Mouse (Mus musculus): Measurements from ENCODE around the gene Kcnj15. TPM values are rescaled to one million over a fixed set of nuclear protein-coding genes. Genes with fewer than 3 reads are reported as not detected.

The Kcnj15 gene
- total and polyA plus RNA-seq, 2 experiments from 2014 or later: 0.05 to 0.34 TPM

DNA sequence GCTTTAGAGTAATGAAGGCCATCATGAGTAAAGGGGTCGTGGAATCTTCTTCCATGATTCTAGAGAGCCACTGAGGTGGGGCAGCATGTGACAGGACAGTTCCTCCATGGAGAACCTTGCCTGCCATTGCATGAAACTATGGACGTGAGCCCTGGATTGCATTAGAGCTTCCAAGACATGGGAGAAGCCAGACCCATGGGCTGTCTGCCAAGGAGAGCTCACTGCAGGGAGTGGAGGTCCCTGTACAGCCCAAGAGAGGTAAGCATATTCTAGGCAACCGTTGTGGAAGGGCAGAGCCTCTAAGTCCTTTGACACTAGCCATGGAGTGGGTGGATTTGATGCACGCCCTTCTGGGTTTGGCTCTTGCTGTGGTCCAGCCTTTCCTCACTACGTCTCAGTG lies 40.5 kb upstream of the Kcnj15 start:
- ATAC-seq: no peak
- 67% methylated on average over 5 of the region's 5 CpGs for WGBS

GRCm38 (mm10) chr16:95218783-95219182 lies 38.6 kb upstream of the Kcnj15 start:
- Histone ChIP-seq H3K4me2 (ENCODE audit: low read depth, low read length) (no peak overlapping the region), H3K4me1 (ENCODE audit: insufficient read depth, low read length) (no peaks in the 10 kb centered on the region), H3K27me3 (ENCODE audit: insufficient read depth, low read length) (no peaks in the 10 kb centered on the region), H3K27ac (no peak overlapping the region), H3K9ac (replicated peaks; ENCODE audit: low read length) (no peak overlapping the region), H3K9me3 (ENCODE audit: low read length) (no peaks in the 10 kb centered on the region), H3K36me3 (ENCODE audit: insufficient read depth, low read length) (no peaks in the 10 kb centered on the region), H3K4me3 (ENCODE audit: low read length) (no peak overlapping the region)
- ATAC-seq (no peak), DNase-seq (ENCODE audit: low spot score) (no peak)
- no peak for TF ChIP-seq CTCF (IDR thresholded peaks at IDR 0.05; ENCODE audit: low read depth)
- 86% methylated on average over 5 of the region's 5 CpGs for WGBS

More for the DNA sequence above, 40.5 kb upstream of the Kcnj15 start:
- H3K9me3 ChIP-seq (ENCODE audit: low read length): no peaks in the 10 kb centered on the region
- no peak overlapping the region for H3K4me3 ChIP-seq (ENCODE audit: low read length)
- no peak overlapping the region for H3K27ac ChIP-seq
- no peak for TF ChIP-seq CTCF (IDR thresholded peaks at IDR 0.05; ENCODE audit: low read depth)
- no peaks in the 10 kb centered on the region for H3K4me1 ChIP-seq (ENCODE audit: insufficient read depth, low read length)
- no peaks in the 10 kb centered on the region for H3K36me3 ChIP-seq (ENCODE audit: insufficient read depth, low read length)
- DNase-seq (ENCODE audit: low spot score): no peak
- H3K4me2 ChIP-seq (ENCODE audit: low read depth, low read length): no peak overlapping the region
- no peak overlapping the region for H3K9ac ChIP-seq (replicated peaks; ENCODE audit: low read length)
- no peaks in the 10 kb centered on the region for H3K27me3 ChIP-seq (ENCODE audit: insufficient read depth, low read length)

DNA sequence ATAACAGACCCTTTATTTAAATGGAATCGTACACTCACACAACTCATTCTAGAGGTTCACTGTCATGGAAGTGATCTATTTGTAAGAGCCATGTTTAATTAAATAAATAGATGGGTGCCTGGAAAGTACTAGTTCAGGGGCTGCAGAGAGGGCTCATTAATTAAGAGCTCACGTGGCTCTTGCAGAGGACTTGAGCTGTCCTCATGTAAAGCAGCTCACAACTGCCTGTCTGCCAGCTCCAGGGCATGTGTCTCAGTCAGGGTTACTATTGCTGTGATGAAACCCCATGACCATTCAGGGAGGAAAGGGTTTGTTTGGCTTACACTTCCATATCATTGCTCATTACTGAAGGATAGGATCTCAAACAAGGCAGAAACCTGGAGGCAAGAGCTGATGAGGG lies 37.9 kb upstream of the Kcnj15 start:
- WGBS: 51% methylated on average over 2 of the region's 2 CpGs

GRCm38 (mm10) chr16:95221051-95221450 lies 36.3 kb upstream of the Kcnj15 start:
- no peaks in the 10 kb centered on the region for H3K27me3 ChIP-seq (ENCODE audit: insufficient read depth, low read length)
- H3K27ac ChIP-seq: no peak overlapping the region
- H3K36me3 ChIP-seq (ENCODE audit: insufficient read depth, low read length): no peaks in the 10 kb centered on the region
- WGBS: 60% methylated on average over 4 of the region's 4 CpGs
- DNase-seq (ENCODE audit: low spot score) (no peak), ATAC-seq (no peak)
- no peak for TF ChIP-seq CTCF (IDR thresholded peaks at IDR 0.05; ENCODE audit: low read depth)
- no peaks in the 10 kb centered on the region for H3K4me1 ChIP-seq (ENCODE audit: insufficient read depth, low read length)
- no peak overlapping the region for H3K4me2 ChIP-seq (ENCODE audit: low read depth, low read length)
- H3K9me3 ChIP-seq (ENCODE audit: low read length): no peaks in the 10 kb centered on the region
- no peak overlapping the region for H3K9ac ChIP-seq (replicated peaks; ENCODE audit: low read length)
- no peak overlapping the region for H3K4me3 ChIP-seq (ENCODE audit: low read length)

More for the DNA sequence above, 37.9 kb upstream of the Kcnj15 start:
- H3K27me3 ChIP-seq (ENCODE audit: insufficient read depth, low read length): no peaks in the 10 kb centered on the region
- H3K9me3 ChIP-seq (ENCODE audit: low read length): no peaks in the 10 kb centered on the region
- H3K4me2 ChIP-seq (ENCODE audit: low read depth, low read length): no peak overlapping the region
- H3K36me3 ChIP-seq (ENCODE audit: insufficient read depth, low read length): no peaks in the 10 kb centered on the region
- no peaks in the 10 kb centered on the region for H3K4me1 ChIP-seq (ENCODE audit: insufficient read depth, low read length)
- no peak overlapping the region for H3K4me3 ChIP-seq (ENCODE audit: low read length)
- TF ChIP-seq CTCF (IDR thresholded peaks at IDR 0.05; ENCODE audit: low read depth): no peak
- DNase-seq (ENCODE audit: low spot score) (no peak), ATAC-seq (no peak)
- no peak overlapping the region for H3K9ac ChIP-seq (replicated peaks; ENCODE audit: low read length)
- H3K27ac ChIP-seq: no peak overlapping the region

DNA sequence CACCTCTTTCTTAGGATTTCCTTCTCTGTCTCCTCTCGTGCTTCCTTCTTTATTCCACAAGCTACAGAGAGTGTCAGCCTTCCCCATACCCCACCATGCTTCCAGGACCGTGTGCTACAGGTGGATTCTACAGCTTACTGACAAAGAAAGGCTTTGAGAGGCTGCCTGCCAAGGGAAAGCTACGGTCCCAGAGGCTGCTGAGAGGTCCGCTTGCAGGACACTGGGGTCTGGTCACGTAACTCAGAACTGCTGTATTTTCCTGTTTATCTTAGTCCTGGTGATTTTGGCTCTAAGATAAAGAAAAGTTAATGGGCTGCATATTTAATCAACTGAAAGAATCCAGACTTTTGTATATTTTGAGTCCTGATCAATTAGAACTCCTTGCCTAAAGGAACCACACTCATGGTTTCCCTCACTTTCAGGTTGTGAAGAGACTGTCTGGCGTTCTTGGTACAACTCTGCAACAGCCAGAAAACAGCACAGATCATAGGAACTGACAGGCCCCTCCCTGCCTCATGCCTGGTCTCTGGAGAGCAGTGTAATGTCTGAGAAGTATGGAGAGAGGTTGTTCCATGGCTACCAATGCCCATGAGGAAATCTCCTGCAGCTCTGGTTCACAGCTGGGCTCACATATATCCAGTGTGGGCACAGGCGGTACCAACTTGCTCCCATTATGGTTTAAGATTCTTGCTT lies 35.2 kb upstream of the Kcnj15 start:
- Histone ChIP-seq H3K27ac (no peak overlapping the region), H3K27me3 (ENCODE audit: insufficient read depth, low read length) (no peaks in the 10 kb centered on the region), H3K36me3 (ENCODE audit: insufficient read depth, low read length) (no peaks in the 10 kb centered on the region), H3K9me3 (ENCODE audit: low read length) (no peaks in the 10 kb centered on the region), H3K4me1 (ENCODE audit: insufficient read depth, low read length) (no peaks in the 10 kb centered on the region), H3K4me2 (ENCODE audit: low read depth, low read length) (no peak overlapping the region), H3K4me3 (ENCODE audit: low read length) (no peak overlapping the region), H3K9ac (replicated peaks; ENCODE audit: low read length) (no peak overlapping the region)
- 60% methylated on average over 7 of the region's 7 CpGs for WGBS
- DNase-seq (ENCODE audit: low spot score) (no peak), ATAC-seq (no peak)
- TF ChIP-seq CTCF (IDR thresholded peaks at IDR 0.05; ENCODE audit: low read depth): no peak

GRCm38 (mm10) chr16:95223435-95223834 lies 33.9 kb upstream of the Kcnj15 start:
- Histone ChIP-seq H3K27ac (no peak overlapping the region), H3K4me1 (ENCODE audit: insufficient read depth, low read length) (no peaks in the 10 kb centered on the region), H3K4me3 (ENCODE audit: low read length) (no peak overlapping the region), H3K4me2 (ENCODE audit: low read depth, low read length) (no peak overlapping the region), H3K9me3 (ENCODE audit: low read length) (no peaks in the 10 kb centered on the region), H3K9ac (replicated peaks; ENCODE audit: low read length) (no peak overlapping the region), H3K27me3 (ENCODE audit: insufficient read depth, low read length) (no peaks in the 10 kb centered on the region), H3K36me3 (ENCODE audit: insufficient read depth, low read length) (no peaks in the 10 kb centered on the region)
- no peak for TF ChIP-seq CTCF (IDR thresholded peaks at IDR 0.05; ENCODE audit: low read depth)
- 90% methylated on average over 8 of the region's 8 CpGs for WGBS
- DNase-seq (ENCODE audit: low spot score): no peak
- no peak for ATAC-seq

DNA sequence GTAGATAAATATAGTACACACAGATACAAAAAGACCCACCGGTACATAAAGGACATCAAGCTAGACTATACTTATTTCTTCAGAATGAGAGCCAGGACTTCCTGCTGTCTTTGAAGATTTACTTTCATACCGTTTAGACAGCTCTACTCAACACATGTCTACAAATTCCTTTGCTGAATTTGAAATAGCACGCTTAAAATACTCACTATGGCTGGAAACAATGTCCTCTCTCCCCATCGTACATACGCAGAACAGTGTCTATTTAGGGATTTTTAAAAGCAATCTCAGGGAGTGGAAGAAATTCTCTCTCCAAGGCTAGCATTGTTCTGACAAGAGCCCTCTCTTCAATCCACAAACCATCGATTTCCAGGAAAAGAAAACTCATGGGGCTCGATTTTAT lies 32.1 kb upstream of the Kcnj15 start:
- H3K9me3 ChIP-seq (ENCODE audit: low read length): no peaks in the 10 kb centered on the region
- DNase-seq (ENCODE audit: low spot score) (no peak), ATAC-seq (no peak)
- H3K4me3 ChIP-seq (ENCODE audit: low read length): no peak overlapping the region
- WGBS: 71% methylated on average over 7 of the region's 7 CpGs
- no peak overlapping the region for H3K27ac ChIP-seq
- no peak overlapping the region for H3K9ac ChIP-seq (replicated peaks; ENCODE audit: low read length)
- no peak overlapping the region for H3K4me2 ChIP-seq (ENCODE audit: low read depth, low read length)
- TF ChIP-seq CTCF (IDR thresholded peaks at IDR 0.05; ENCODE audit: low read depth): no peak
- no peaks in the 10 kb centered on the region for H3K4me1 ChIP-seq (ENCODE audit: insufficient read depth, low read length)
- H3K36me3 ChIP-seq (ENCODE audit: insufficient read depth, low read length): no peaks in the 10 kb centered on the region
- H3K27me3 ChIP-seq (ENCODE audit: insufficient read depth, low read length): no peaks in the 10 kb centered on the region

All from hindbrain, postnatal 0 days (tissue).